Mouse (Mus musculus) forebrain, embryonic 13.5 days (tissue): ENCODE measurements around the gene Ccdc28a. TPM values are rescaled to one million over a fixed set of nuclear protein-coding genes. Genes with fewer than 3 reads are reported as not detected.
A peak's percentile ranks its signal among the peaks of the same experiment; 100 is the strongest.

Source experiments
- ATAC-seq: fragments of 200-750 bp; cut with Nextera tagmentation; 2 replicates; pipeline ENCODE4 v1.8.0; 2017
- H3K27ac ChIP-seq: fragments of 300-500 bp; sonication (generic); 2 replicates; pipeline ENCODE4 v1.5.1; 2015; ENCODE audit warnings: inconsistent platforms, mild to moderate bottlenecking, moderate library complexity
- H3K27me3 ChIP-seq: fragments of 300-500 bp; sonication (generic); 2 replicates; pipeline ENCODE4 v1.6.1; 2015; ENCODE audit warnings: mild to moderate bottlenecking, inconsistent platforms
- H3K36me3 ChIP-seq: fragments of 300-500 bp; sonication (generic); 2 replicates; pipeline ENCODE4 v1.6.1; 2015; ENCODE audit warnings: mild to moderate bottlenecking, inconsistent platforms; ENCODE audit not compliant: poor library complexity, severe bottlenecking
- H3K4me1 ChIP-seq: fragments of 300-500 bp; sonication (generic); 2 replicates; pipeline ENCODE4 v1.6.1; 2015; ENCODE audit warnings: inconsistent platforms
- H3K4me2 ChIP-seq: fragments of 300-500 bp; sonication (generic); 2 replicates; pipeline ENCODE4 v1.6.1; 2015; ENCODE audit warnings: inconsistent platforms, mild to moderate bottlenecking, moderate library complexity
- H3K4me3 ChIP-seq: fragments of 300-500 bp; sonication (generic); 2 replicates; pipeline ENCODE4 v1.5.1; 2015; ENCODE audit warnings: mild to moderate bottlenecking, inconsistent platforms
- H3K9ac ChIP-seq: fragments of 300-500 bp; sonication (generic); 2 replicates; pipeline ENCODE4 v1.6.1; 2015; ENCODE audit warnings: mild to moderate bottlenecking, inconsistent platforms
- H3K9me3 ChIP-seq: fragments of 300-500 bp; sonication (generic); replicated peaks from 2 replicates; pipeline ENCODE4 v1.6.1; 2016; ENCODE audit warnings: inconsistent platforms
- WGBS: fragments of 180-500 bp; shearing (Covaris S2); methylation state at CpG from one replicate; pipeline ENCODE4 v1.1.7; 2015; 5-methylcytosine and 5-hydroxymethylcytosine counted together
- polyA plus RNA-seq: library from polyadenylated mRNA; unstranded; fragments of >200 nt; fragmentation: Nextera tagmentation; extraction: Ambion mirVana; gene quantifications from 2 replicates; pipeline ENCODE4 v1.2.1, GENCODE M21; 2015

Ccdc28a gene
- polyA plus RNA-seq, result 6.8 and 7.2 TPM in 2 replicates

GRCm38 (mm10) chr10:18234560-18235401, at the start of gene Ccdc28a:
TSS of gene Ccdc28a (minus strand) at chr10:18234998.
- no peaks in the 10 kb centered on the region for H3K36me3 ChIP-seq
- H3K27ac ChIP-seq, result peak within 1 kb of the TSS; percentile 49
- no peaks in the 10 kb centered on the region for H3K27me3 ChIP-seq
- no peaks in the 10 kb centered on the region for H3K9me3 ChIP-seq
- 2% methylated on average over 41 of the region's 41 CpGs for WGBS
- peak within 1 kb of the TSS; percentile 54 for H3K4me3 ChIP-seq
- peak; percentile 99 for ATAC-seq
- H3K9ac ChIP-seq, result peak within 1 kb of the TSS; percentile 59
- H3K4me2 ChIP-seq, result peak within 1 kb of the TSS; percentile 73
- peaks cover 7% of the 10 kb centered on the region for H3K4me1 ChIP-seq

GRCm38 (mm10) chr10:18283991-18284390, 49.2 kb upstream of the Ccdc28a start:
- H3K9me3 ChIP-seq, result no peaks in the 10 kb centered on the region
- no peak overlapping the region for H3K4me2 ChIP-seq
- no peak overlapping the region for H3K27ac ChIP-seq
- H3K27me3 ChIP-seq, result no peaks in the 10 kb centered on the region
- no peak overlapping the region for H3K4me3 ChIP-seq
- H3K36me3 ChIP-seq, result no peaks in the 10 kb centered on the region
- WGBS, result 87% methylated on average over 5 of the region's 5 CpGs
- H3K4me1 ChIP-seq, result no peaks in the 10 kb centered on the region
- no peak overlapping the region for H3K9ac ChIP-seq
- ATAC-seq, result no peak

GRCm38 (mm10) chr10:18276090-18276734, 41.4 kb upstream of the Ccdc28a start:
- Histone ChIP-seq H3K4me2 (no peak overlapping the region), H3K4me3 (no peak overlapping the region), H3K9me3 (no peaks in the 10 kb centered on the region), H3K27me3 (no peaks in the 10 kb centered on the region), H3K9ac (no peak overlapping the region), H3K27ac (no peak overlapping the region), H3K4me1 (no peaks in the 10 kb centered on the region), H3K36me3 (no peaks in the 10 kb centered on the region)
- 77% methylated on average over 4 of the region's 4 CpGs for WGBS
- no peak for ATAC-seq

GRCm38 (mm10) chr10:18251345-18251744, 16.5 kb upstream of the Ccdc28a start:
- Histone ChIP-seq H3K4me2 (no peak overlapping the region), H3K36me3 (no peaks in the 10 kb centered on the region), H3K4me3 (no peak overlapping the region), H3K4me1 (no peaks in the 10 kb centered on the region), H3K9ac (no peak overlapping the region), H3K27me3 (no peaks in the 10 kb centered on the region), H3K27ac (no peak overlapping the region), H3K9me3 (no peaks in the 10 kb centered on the region)
- 72% methylated on average over 4 of the region's 4 CpGs for WGBS
- no peak for ATAC-seq

- Histone ChIP-seq H3K4me3 (no peak overlapping the region), H3K9ac (no peak overlapping the region), H3K36me3 (no peaks in the 10 kb centered on the region), H3K27ac (no peak overlapping the region), H3K4me2 (no peak overlapping the region), H3K9me3 (no peaks in the 10 kb centered on the region), H3K4me1 (no peaks in the 10 kb centered on the region), H3K27me3 (no peaks in the 10 kb centered on the region)
- 55% methylated on average over 2 of the region's 2 CpGs for WGBS
- ATAC-seq, result no peak
Observed at GRCm38 (mm10) chr10:18243614-18244013, 8.8 kb upstream of the Ccdc28a start.

- no peak overlapping the region for H3K9ac ChIP-seq
- H3K4me3 ChIP-seq, result no peak overlapping the region
- no peak overlapping the region for H3K27ac ChIP-seq
- no peak for ATAC-seq
- H3K36me3 ChIP-seq, result no peaks in the 10 kb centered on the region
- H3K4me1 ChIP-seq, result peaks cover 7% of the 10 kb centered on the region
- WGBS, result 92% methylated on average over 7 of the region's 7 CpGs
- no peak overlapping the region for H3K4me2 ChIP-seq
- H3K27me3 ChIP-seq, result no peaks in the 10 kb centered on the region
- no peaks in the 10 kb centered on the region for H3K9me3 ChIP-seq
Observed at GRCm38 (mm10) chr10:18237191-18237590, 2.4 kb upstream of the Ccdc28a start.

GRCm38 (mm10) chr10:18236328-18236927, 1.6 kb upstream of the Ccdc28a start:
- H3K9ac ChIP-seq, result no peak overlapping the region
- no peak for ATAC-seq
- no peak overlapping the region for H3K4me2 ChIP-seq
- H3K27ac ChIP-seq, result no peak overlapping the region
- H3K9me3 ChIP-seq, result no peaks in the 10 kb centered on the region
- no peaks in the 10 kb centered on the region for H3K27me3 ChIP-seq
- 75% methylated on average over 5 of the region's 5 CpGs for WGBS
- H3K4me3 ChIP-seq, result no peak overlapping the region
- H3K4me1 ChIP-seq, result peaks cover 7% of the 10 kb centered on the region
- no peaks in the 10 kb centered on the region for H3K36me3 ChIP-seq

- H3K4me2 ChIP-seq, result peak overlapping the region; percentile 73
- ATAC-seq, result no peak; the same call in 1 of the 2 replicates
- 12% methylated on average over 14 of the region's 14 CpGs for WGBS
- H3K9me3 ChIP-seq, result no peaks in the 10 kb centered on the region
- H3K4me1 ChIP-seq, result peaks cover 7% of the 10 kb centered on the region
- no peak overlapping the region for H3K27ac ChIP-seq
- H3K27me3 ChIP-seq, result no peaks in the 10 kb centered on the region
- peak overlapping the region; percentile 59 for H3K9ac ChIP-seq
- H3K36me3 ChIP-seq, result no peaks in the 10 kb centered on the region
- H3K4me3 ChIP-seq, result peak overlapping the region; percentile 54
Observed at GRCm38 (mm10) chr10:18235402-18235747, 577 bp upstream of the Ccdc28a start.

- H3K9ac ChIP-seq, result no peak overlapping the region
- no peaks in the 10 kb centered on the region for H3K27me3 ChIP-seq
- WGBS, result 60% methylated on average over 3 of the region's 3 CpGs
- no peaks in the 10 kb centered on the region for H3K36me3 ChIP-seq
- H3K4me2 ChIP-seq, result peak overlapping the region; percentile 73; the same call in 1 of the 2 replicates
- no peak for ATAC-seq
- H3K27ac ChIP-seq, result no peak overlapping the region
- H3K4me1 ChIP-seq, result peaks cover 7% of the 10 kb centered on the region
- no peaks in the 10 kb centered on the region for H3K9me3 ChIP-seq
- H3K4me3 ChIP-seq, result no peak overlapping the region
Observed at GRCm38 (mm10) chr10:18233891-18234290, 907 bp downstream of the Ccdc28a start.

- no peak overlapping the region for H3K4me2 ChIP-seq
- WGBS, result 93% methylated on average over 3 of the region's 3 CpGs
- no peak overlapping the region for H3K9ac ChIP-seq
- no peak overlapping the region for H3K27ac ChIP-seq
- H3K27me3 ChIP-seq, result no peaks in the 10 kb centered on the region
- no peaks in the 10 kb centered on the region for H3K9me3 ChIP-seq
- no peaks in the 10 kb centered on the region for H3K4me1 ChIP-seq
- no peak overlapping the region for H3K4me3 ChIP-seq
- peak; percentile 57 for ATAC-seq
- no peaks in the 10 kb centered on the region for H3K36me3 ChIP-seq
Observed at GRCm38 (mm10) chr10:18224386-18224785, 10.4 kb downstream of the Ccdc28a start.

GRCm38 (mm10) chr10:18219351-18219750, 15.4 kb downstream of the Ccdc28a start:
- Histone ChIP-seq H3K27ac (no peak overlapping the region), H3K4me1 (no peaks in the 10 kb centered on the region), H3K4me3 (no peak overlapping the region), H3K27me3 (no peaks in the 10 kb centered on the region), H3K4me2 (no peak overlapping the region), H3K36me3 (no peaks in the 10 kb centered on the region), H3K9ac (no peak overlapping the region), H3K9me3 (no peaks in the 10 kb centered on the region)
- no peak for ATAC-seq
- whole genome bisulfite sequencing, result 91% methylated on average over 10 of the region's 10 CpGs

- Histone ChIP-seq H3K27ac (no peak overlapping the region), H3K4me2 (no peak overlapping the region), H3K4me1 (no peaks in the 10 kb centered on the region), H3K36me3 (no peaks in the 10 kb centered on the region), H3K4me3 (no peak overlapping the region), H3K27me3 (no peaks in the 10 kb centered on the region), H3K9me3 (no peaks in the 10 kb centered on the region), H3K9ac (no peak overlapping the region)
- ATAC-seq, result no peak
- WGBS, result 88% methylated on average over 5 of the region's 5 CpGs
Observed at GRCm38 (mm10) chr10:18214124-18214523, 20.7 kb downstream of the Ccdc28a start.
